Mouse (Mus musculus): ENCODE data around the gene Efna5.

Gene Efna5

DNA sequence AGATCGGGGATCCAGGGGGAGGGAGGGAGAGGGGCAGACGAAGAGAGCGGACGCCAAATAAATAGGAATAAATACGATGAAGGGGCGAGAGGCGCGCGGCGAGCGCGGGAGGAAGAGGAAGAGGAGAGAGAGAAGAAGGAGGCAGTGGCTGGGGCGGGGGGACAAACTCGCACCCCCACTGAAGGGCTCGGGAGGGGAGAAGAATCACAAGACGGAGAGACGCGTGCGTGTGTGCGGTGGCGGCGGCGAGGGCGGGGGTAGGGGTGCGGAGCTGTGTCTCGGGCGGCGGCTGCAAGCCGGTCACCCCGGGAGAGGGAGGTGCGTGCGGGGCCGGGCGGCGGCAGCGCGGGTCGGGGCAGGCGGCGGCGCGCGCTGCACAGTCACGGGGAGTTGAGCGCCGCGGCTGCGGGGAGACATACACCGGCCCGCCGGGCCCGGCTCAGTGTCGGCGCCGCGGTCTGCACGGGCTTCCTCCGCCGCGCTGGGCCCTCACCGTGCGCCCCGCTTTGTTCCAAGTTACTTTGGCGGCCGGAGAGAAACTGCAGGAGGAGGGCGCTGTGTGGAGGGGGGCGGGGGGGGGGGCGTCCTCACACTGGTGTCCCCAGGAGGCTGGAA is at the start of gene Efna5:
Gene Efna5 (minus strand): TSS at position 142 of the 615 bp plus-strand sequence.
- DNase-seq (ENCODE audit: low spot score in 2 of 2) = peak; percentile 31 to 49

DNA sequence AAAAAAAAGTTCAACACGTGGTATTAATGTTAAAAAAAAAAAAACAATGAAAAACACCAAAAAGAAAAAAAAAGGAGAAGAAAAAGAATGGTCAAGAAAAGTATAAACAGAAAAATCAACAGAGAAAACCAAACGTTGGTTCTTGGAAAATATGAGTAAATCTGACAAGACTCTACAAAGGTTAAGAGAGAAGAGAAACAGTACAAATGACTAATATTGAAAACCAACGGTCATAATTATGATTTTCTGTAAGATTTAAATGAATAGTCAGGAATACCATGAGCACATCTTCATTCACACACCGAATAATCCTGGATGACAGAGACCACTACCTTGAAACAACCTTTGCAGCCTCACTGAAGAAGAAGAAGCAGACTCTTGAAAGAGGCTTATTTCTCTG is 34.2 kb upstream of the Efna5 start:
- no peak for DNase-seq (ENCODE audit: low spot score in 2 of 2)

DNA sequence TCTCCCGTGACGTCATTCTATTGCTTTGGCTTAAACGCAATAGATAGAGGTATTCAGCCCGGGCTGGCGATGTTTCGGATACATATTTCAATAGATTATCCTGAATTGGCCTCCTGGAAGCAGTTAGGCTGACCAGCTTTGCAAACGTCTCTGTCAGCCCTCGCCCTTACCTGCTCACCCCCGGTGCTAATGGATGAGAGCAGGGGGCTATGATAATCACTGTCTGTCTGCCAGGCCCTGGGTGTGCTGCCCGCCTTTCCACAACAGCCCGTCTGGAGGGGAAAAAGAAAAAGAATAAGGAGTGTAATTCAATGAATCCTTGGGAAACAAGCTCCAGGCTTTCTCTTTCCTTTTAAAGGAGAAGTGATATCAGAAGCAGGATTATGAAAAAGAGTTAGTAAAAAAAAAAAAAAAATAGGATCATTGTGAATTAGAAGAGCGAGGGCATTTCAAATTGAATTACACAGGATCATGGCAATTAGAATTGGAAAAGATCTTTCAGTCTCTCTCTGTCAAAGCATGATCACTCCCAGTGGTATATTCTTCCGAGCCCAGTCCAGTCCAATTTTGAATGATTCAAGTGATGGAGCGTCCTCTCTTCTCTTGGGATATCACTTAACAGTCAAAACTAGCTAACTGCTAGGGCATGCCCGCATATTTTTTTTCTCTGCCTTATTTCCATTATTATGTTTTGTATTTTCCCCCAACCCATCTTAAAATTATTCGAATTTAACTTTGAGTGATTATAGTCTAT is 24.8 kb upstream of the Efna5 start:
- DNase-seq (ENCODE audit: low spot score in 2 of 2) = no peak

DNA sequence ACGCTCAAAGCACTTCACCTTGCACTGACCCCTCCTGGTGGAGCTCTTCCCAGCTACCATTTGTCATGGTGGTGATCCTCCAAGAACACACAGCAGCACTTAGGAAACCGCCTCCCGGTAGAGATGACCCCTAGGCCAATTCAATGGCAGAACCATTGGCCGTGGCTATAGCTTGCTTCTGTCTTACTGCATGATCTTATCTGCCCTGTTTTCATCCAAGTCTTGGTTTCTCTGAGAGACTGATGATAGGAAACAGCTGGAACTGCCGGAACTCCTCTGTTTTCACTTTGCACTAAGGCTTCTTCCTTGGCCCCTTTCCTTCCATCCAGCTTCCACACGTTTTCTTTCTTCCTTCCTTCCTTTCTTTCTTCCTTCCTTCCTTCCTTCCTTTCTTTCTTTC is 17.9 kb upstream of the Efna5 start:
- no peak for DNase-seq (ENCODE audit: low spot score in 2 of 2)

DNA sequence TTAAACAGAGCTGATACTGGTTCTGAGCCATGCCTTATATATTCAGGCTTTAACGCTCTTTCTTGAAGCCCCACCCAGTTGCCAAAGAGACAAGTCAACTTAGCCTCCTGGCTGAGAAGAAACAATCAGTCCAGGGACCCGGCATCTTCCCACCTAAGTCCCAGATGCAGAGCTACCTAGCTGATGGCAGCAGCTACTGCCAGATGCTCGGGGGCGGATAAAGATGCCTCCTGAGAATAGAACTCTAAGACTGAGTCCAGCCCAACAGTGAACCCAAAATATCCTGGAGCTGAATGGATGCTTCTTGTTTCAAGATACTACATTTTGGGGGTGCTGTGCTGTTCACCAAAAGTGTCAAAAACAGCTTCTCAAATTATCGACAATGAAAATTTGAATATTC is 8.9 kb upstream of the Efna5 start:
- DNase-seq (ENCODE audit: low spot score in 2 of 2) = peak; percentile 23 to 50

DNA sequence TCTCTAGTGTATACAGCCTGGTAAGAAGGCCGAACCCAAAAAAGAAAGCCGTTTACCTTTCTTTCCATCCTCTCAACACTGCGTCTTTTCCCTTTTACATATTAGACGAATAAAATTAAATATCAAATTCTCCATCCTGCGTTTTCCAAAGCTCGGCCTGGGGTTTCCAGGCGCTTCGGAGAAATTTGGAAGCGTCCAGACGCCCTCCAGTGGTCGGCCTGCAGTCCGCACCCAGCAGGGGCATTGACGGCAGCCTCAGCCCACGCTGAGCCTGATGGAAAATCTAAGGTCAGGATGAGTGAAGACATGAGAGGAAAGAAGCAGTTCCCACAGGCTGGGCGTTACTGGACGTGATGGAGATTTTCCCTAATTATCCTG is 3.0 kb upstream of the Efna5 start:
- DNase-seq (ENCODE audit: low spot score in 2 of 2) = peak; percentile 52 to 69

DNA sequence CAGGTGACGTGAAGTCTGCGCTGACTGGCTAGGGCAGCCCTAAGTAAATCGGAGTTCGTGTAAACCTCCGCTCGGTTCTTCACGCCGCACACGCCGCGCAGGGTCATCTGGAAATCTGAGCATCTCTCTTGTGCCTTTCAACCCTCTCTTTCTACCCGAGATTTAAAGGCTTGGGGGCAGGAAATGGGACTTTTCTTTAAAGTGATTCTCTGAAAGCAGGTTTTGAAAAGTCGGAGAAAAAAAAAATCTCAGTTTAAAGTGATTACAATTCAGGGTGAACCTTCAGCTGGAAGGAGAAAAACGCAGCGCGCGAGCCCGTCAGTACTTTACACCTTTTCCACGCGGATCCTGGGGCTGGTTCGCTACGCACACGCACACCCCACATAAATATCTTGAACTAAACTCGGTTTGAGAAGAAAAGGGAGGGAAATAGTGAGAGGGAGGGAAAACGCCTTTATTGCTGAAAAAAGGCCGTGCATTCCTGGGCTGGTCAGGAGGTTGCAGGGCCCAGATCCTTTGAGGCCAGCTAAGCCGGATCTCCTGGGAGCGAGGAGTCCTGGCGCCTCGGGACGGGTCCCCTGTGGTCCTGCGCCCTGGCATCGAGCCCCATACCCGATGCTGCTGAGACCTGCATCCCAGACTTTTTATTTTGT is 2.5 kb upstream of the Efna5 start:
- peak; percentile 20 to 28 for DNase-seq (ENCODE audit: low spot score in 2 of 2)

DNA sequence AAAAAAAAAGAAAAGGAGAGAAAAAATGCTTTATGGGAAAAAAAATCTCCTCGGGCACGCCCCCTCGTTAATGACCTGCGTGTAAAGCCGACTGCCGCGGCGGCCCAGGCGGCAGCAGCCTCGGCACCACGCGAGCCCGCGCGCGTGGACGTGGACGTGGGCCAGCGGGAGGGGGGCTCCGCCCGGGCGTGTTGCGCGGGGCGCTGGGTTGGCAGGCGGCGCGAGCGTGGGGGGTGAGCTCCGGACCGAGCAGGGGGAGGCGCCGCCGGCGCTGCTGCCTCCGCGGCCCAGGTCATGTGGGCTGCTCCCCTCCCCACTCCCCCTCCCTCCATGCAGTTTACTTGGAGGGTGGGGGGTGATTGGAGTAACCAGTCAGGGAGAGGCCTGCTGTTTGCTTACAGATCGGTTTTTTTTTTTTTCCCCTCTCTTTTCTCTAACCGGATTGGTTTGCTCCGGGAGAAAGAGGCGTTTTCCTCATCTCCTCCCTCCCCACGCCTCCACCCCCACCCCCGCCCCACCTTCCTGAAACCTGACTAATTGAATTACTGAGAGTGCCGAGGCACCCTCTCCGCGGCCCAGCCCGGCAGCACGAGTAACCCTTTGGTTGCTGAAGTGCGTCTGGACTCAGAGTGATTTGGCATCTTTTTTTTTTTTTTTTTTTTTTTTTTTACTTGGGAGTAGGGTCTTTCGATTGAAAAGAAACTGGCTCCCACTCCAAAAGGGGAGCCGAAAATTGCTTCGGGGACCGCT is 1.8 kb upstream of the Efna5 start:
- DNase-seq (ENCODE audit: low spot score in 2 of 2) = peak; percentile 72 to 74

DNA sequence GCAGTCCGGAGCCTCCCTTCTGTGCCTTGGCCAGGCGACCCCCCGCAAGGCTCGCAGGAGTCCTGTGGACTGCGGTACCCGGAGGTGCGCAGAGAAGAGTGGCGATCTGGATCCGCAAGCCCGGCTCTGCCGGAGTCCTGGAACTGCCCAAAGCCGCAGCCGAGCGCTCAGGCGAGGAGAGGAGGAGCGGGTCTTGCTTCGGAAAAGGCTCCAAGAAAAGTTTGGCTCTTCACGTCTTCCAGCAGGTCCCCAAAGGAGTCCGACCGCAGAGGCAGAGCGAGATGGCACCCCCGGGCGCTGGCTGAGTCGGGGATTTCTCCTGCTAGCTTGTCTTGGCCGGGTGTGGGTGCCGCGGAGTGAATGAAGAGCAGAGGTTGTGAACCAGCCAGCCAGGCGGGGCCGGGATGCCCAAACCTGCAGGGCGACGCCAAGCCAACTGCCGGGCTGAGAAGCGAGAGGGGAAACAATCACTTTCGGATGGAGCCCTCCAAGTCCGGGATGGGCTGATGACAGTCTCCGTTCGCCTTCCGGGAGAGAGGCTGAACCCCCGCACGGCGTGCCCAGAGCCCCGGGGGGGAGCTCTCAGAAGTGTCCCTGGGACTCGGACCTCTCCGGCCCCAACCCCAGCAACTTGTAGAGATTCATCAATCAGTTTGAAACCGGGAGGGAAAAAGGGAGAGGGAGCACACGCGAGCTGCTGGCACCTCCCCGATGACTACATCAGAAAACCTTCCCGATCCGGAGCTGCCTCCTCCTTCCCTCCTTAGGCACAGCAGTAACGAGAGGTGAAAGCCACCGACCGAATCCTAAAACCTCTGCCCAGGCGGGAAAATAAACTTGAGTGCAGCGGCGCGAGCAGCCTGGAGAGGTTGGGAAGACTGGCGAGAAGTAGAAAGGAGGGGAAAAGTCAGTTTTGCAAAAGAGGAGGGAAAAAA is 941 bp upstream of the Efna5 start:
- DNase-seq (ENCODE audit: low spot score in 2 of 2) = peak; percentile 16 to 31

DNA sequence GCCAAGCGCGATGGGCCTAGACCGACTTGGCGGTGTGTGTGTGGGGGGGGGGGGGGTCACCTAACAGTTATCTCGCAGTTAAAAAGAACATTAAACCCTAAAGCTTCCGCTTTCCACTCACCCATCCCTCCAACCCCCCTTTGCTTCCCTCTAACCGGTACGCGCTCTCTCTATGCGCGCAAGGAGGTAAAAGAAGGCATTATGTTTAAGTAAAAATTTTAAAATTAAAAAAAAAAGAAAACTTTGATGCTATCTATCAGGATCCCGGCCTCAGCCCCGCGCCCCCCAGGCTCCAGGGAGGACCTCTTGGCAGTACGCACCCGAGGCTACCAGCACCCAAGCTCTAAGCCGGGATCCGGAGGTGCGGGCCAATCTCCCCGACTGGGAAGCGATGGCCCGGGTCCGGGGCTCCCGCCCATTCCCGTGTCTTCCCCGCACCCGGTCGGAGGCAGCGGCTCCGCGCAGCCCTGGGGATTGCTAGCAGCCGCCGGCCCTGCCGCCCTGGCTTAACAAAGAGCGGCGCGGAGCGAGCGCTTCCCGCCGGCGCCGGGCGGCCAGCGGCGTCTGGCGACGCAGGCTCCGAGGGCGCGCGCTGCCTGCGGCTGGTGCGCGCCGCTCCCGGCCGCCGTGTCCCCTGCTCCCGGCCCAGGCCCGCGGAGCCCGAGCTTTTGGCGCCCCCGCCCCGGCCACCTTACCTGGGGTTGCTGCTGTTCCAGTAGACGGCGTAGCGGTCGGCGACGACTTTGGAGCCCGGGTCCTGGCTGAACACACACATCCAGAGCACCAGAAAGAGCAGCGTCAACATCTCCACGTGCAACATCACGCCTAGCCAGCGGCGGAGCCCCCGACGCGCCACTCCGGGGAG is 574 bp downstream of the Efna5 start:
- peak in 1 of 2 experiments; percentile 43 for DNase-seq (ENCODE audit: low spot score in 2 of 2)

DNA sequence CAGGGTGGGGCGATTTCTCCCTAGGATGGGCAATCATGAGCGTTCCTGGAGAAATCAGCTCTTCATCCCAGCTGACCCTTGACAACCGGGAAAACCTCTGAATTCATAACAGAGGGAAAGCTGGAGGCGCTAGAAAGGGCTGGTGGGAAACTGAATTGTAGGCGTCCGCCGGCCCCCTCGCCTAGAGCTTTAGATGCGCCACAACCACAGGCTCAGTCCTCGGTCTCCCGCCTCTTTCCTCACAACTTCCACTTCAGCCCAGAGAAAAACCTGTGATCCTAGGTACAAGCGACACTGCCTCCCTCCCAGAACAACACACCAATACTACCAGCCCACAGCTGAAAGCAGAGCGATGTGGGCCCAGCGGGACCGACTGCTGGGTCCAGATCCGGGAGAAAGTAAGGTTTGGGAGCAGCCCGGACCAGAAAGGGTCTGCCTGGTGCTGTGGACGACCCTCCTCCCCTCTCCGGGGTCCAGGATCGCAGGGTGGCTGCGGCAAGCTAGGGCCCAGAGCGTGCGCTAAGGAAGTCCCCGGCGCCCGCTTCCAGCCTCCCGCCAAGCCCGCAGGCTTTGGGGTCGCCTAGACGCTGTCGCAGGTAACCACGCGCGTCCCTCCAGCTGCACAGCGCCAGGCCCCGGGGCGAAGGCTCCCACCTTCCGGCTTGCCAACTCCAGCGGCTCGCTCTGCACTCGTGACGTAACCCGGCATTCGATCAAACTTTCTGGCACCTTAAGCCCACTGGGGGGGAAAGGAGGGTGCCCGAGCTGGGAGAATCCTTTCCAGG is 1.4 kb downstream of the Efna5 start:
- DNase-seq (ENCODE audit: low spot score in 2 of 2) = peak; percentile 2 to 12

DNA sequence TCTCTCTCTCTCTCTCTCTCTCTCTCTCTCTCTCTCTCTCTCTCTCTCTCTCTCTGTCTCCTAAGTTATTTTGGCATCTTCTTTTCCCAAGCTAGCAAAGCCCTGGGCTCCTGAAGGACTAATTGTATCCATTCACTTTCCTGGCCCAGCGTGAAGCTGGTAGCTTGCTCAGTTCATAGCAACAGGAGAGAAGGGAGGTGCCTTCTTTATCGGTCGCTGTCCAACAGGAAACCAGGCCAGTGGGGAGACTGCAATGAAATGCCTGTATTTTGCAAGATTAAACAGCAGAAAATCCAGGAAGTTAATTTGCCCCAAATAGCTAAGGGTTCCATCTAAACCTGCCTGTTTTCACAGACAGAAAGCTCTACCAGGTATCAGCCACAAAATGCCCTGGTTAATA is 5.4 kb downstream of the Efna5 start:
- DNase-seq (ENCODE audit: low spot score in 2 of 2) = no peak

DNA sequence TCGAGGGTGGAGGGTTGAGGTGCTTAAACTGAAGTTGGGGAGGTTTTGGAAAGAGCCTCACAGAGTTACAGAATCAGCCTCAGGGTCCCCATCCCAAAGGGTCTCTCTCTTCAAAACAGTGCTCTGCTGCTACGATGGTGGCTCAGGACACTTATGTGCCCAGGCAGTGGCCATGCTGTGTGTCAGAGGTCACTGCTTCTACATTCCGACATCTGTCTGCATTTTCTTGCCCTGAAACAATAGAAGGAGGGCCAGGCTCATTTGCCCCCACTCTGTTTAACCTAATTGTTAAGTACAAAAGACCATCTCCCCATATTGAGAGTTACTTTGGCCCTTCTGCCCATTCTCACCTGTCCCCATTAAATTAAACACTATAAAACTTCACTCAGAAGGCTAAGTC is 9.2 kb downstream of the Efna5 start:
- DNase-seq (ENCODE audit: low spot score in 2 of 2) = no peak

DNA sequence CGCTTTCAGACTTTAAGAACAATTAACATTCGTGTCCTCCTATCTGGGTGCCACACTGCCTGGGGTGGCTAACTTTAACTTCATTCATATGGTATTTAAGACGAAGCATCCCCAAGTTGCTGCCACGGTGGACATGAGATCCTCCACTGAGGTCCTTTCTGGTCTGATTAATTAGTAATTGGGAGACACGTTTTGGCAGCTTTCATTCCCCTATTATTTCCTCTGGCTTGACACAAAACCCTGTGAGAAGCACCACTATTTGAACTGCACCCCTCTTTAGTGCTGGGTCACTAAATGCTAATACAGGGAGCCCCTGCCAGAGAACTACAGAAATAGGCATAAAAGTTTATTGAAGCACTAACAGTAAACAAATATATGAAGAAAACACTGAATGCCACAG is 9.9 kb downstream of the Efna5 start:
- no peak for DNase-seq (ENCODE audit: low spot score in 2 of 2)

DNA sequence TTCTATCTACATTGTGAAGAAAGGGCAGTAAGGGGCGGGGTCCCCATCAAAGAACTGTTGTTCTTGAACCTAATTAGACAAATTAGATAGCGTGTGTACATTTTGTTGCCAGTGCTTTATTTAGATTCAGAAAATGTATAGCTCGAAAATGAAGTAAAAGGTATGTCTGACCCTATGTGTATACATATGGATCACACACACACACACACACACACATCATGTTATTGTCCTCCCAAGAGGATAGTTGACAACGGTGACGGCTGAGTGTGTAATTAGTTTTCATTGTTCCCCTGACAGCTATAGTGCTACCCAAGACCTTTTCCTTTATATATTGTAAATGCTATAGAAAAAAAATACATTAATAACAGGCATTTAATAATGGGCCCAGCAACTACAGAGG is 10.7 kb downstream of the Efna5 start:
- DNase-seq (ENCODE audit: low spot score in 2 of 2) = no peak

DNA sequence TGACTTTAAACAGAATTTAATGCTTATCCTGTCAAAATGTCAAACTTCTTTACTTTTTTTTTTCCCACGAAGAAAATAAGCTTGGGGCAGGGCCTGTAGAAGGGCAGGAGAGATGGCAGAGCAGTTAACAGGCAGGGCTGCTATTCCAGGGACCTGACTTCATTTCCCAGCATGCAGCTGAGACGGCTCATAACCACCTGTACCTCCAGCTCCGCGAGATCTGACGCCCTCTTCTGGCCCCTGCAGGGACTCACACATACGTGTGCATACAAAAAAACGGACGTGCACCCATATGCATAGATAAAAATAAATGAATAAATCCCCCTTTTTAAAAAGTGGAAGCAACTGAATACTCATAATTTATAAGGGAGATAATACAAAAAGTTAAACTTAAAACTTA is 16.2 kb downstream of the Efna5 start:
- DNase-seq (ENCODE audit: low spot score in 2 of 2) = no peak

DNA sequence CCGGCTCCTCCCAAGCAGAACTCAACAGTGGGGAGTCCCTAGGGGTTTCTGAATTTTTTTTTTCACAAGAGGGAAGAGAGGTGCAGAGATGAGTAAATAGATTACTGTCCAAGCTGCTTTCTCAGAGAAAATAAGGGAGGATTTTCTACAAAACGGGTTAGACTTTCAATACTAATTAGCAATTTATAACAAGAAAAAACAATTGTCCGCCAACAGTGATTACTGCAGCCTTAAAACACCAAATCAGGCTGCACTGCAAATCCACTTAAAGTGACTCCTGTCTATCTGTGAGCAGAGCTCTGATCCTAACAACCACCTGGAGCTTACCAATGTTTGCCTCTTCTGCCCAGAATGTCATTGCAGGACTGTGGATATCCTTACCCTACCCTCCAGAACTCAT is 18.1 kb downstream of the Efna5 start:
- DNase-seq (ENCODE audit: low spot score in 2 of 2) = no peak

DNA sequence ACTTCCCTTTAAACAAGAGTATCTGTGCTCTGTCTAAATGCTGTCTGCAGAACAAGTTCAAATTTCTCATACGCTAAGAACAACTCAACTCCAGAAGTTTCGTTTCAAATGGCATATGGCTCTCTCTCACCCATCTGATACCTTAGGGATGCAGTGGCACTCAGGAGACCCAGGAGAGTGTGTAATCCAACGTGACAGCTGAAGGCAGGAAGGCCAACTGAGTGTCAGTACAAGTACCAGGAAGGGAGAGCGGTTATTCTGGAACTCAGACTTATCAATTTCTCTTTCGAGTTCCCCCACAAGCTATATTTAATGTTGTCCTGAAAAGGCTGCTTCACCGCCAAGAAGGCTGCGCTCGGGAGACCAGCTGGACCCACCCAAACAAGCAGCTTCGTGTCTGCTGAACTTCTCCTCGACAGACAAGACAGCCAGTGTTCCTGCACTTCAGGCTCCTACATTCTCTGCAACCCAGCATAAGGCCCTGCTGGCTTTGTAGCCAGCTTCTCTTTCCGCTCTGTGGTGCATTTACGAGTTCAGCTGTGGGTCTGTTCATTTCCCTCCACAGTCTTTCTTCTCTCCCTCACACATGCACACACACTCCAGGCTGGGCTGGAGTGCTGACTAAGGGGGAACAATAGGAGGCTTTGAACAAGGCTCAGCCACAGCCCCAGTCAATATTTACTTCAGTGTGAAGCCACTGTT is 18.7 kb downstream of the Efna5 start:
- DNase-seq (ENCODE audit: low spot score in 2 of 2) = peak; percentile 5 to 19

DNA sequence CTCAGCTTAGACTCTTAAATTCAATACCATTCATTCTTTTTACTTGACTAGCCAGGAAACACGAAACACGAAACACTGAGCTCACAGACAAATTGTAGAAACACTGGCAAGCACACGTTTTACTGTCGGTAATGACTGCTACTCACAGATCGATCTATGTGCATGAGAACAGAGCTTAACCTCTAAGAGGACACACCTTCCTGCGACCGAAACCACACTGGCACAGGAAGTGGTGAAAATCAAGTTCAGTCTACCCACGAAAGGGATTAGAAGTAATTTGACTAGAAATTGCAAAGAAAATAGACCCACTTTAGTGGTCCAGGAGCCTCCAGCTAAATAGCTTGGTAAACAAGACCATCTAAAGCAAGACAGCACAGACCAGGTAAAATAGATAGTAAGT is 23.8 kb downstream of the Efna5 start:
- DNase-seq (ENCODE audit: low spot score in 2 of 2) = no peak
